Mouse (Mus musculus) heart, adult 18-20 months (tissue): ENCODE results near the gene Aox3. TPM values are rescaled to one million over a fixed set of nuclear protein-coding genes. Genes with fewer than 3 reads are reported as not detected.

Experiments used
- DNase-seq, 2 experiments: peaks; one replicate each; pipeline ENCODE4 v3.0.0; 2021 to 2022; ENCODE audit warnings: mixed read lengths in 1 of 2
- total RNA-seq, 2 experiments: library from RNA; stranded (reverse); gene quantifications; 2 replicates each; pipeline ENCODE4 v1.2.3; 2021

The Aox3 gene
- total RNA-seq, 2 experiments from 2014 or later = 1.5 to 2.8 TPM

- DNase-seq = no peak
These were observed 99.9 kb downstream of the Aox3 start for GRCm38 (mm10) chr1:58212805-58213204.

- no peak for DNase-seq
These were observed 100.9 kb downstream of the Aox3 start for GRCm38 (mm10) chr1:58213838-58214237.

GRCm38 (mm10) chr1:58215353-58215752 lies 102.4 kb downstream of the Aox3 start:
- DNase-seq = no peak

GRCm38 (mm10) chr1:58215956-58216532 lies 103.1 kb downstream of the Aox3 start:
- no peak for DNase-seq

- no peak for DNase-seq
These were observed 108.1 kb downstream of the Aox3 start for GRCm38 (mm10) chr1:58221070-58221469.

- no peak for DNase-seq
These were observed 108.9 kb downstream of the Aox3 start for GRCm38 (mm10) chr1:58221879-58222278.

- no peak for DNase-seq
These were observed 115.2 kb downstream of the Aox3 start for GRCm38 (mm10) chr1:58228086-58228485.

GRCm38 (mm10) chr1:58228916-58229315 lies 116.0 kb downstream of the Aox3 start:
- no peak for DNase-seq

- DNase-seq = no peak
These were observed 116.8 kb downstream of the Aox3 start for GRCm38 (mm10) chr1:58229774-58230173.

- no peak for DNase-seq
These were observed 117.6 kb downstream of the Aox3 start for GRCm38 (mm10) chr1:58230542-58230941.

- DNase-seq = no peak
These were observed 122.5 kb downstream of the Aox3 start for GRCm38 (mm10) chr1:58235405-58235804.

GRCm38 (mm10) chr1:58237527-58238299 lies 124.8 kb downstream of the Aox3 start:
- no peak for DNase-seq

- no peak for DNase-seq
These were observed 125.5 kb downstream of the Aox3 start for GRCm38 (mm10) chr1:58238440-58238839.

GRCm38 (mm10) chr1:58238961-58239360 lies 126.0 kb downstream of the Aox3 start:
- no peak for DNase-seq

- DNase-seq = peak; percentile 16 to 26
These were observed 127.4 kb downstream of the Aox3 start for GRCm38 (mm10) chr1:58240347-58240746.

GRCm38 (mm10) chr1:58244487-58244886 lies 131.6 kb downstream of the Aox3 start:
- no peak for DNase-seq

GRCm38 (mm10) chr1:58248518-58248917 lies 135.6 kb downstream of the Aox3 start:
- DNase-seq = no peak

Other genes with a start within 250 kb of the Aox3 start
- gene Sgo2a, start 117.2 kb upstream of the Aox3 start, total RNA-seq = 1 to 10 TPM; 3.5 to 5.1 TPM
- 1 to 10 TPM; 5.9 to 7.7 TPM for gene Kctd18, start 94.2 kb upstream of the Aox3 start, total RNA-seq
- gene Aox1, start 83.2 kb upstream of the Aox3 start, total RNA-seq = 10 to 100 TPM in 1 of 2 experiments, 1 to 10 TPM in 1; 8.6 to 14.3 TPM
- not detected for gene Aox4, start 97.3 kb downstream of the Aox3 start, total RNA-seq
- under 1 TPM in 1 of 2 experiments, not detected in 1; 0.05 TPM for gene Aox2, start 165.2 kb downstream of the Aox3 start, total RNA-seq